ENCODE assay signal across 10 mouse cellular contexts in the genomic region with DNA sequence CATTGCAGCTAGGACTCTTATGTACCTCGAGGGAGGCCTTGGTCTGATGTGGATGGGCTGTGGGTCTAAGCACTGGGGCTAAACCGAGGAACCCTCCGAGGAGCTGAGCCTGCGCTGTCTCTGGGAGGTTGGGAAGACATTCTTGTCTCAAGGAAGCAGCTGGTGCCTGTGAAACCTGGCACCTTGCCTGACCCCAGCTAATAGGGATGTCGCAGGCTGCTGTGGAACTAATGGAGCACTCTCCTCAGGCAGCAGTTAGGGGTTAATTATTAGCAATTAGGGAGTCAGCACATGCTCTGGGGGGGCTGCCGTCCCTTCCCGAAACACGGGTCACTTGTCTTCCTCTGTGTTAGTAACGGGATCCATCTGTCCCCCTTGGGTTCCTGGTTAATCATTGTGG. TPM values are rescaled to one million over a fixed set of nuclear protein-coding genes. Genes with fewer than 3 reads are reported as not detected.
DNase-seq lines count a peak whose midpoint lies in the region; ATAC-seq lines count a peak whose summit lies in the region.
"Had no signal": no experiment of that assay in that cellular context is flagged by ENCODE, and none has a peak within 500 bp of the region (broad histone marks: within the 10 kb centered on the region; RNA-seq: fewer than 3 reads in every experiment).

No protein-coding gene starts in this region.

- H3K4me1 ChIP-seq in kidney, embryonic 15.5 days: peaks cover 30% of the 10 kb centered on the region
- H3K4me1 ChIP-seq: stomach, embryonic 15.5 days had no signal

- no peaks in the 10 kb centered on the region for H3K9me3 ChIP-seq in kidney, embryonic 15.5 days (replicated peaks)
- H3K9me3 ChIP-seq: limb, embryonic 12.5 days; stomach, embryonic 15.5 days had no signal

- H3K27me3 ChIP-seq in kidney, embryonic 15.5 days: peaks cover 12% of the 10 kb centered on the region
- H3K27me3 ChIP-seq: limb, embryonic 12.5 days had no signal

- no peak overlapping the region for H3K9ac ChIP-seq in kidney, embryonic 15.5 days
- H3K9ac ChIP-seq: limb, embryonic 12.5 days; stomach, embryonic 15.5 days had no signal

- no peaks in the 10 kb centered on the region for H3K36me3 ChIP-seq in kidney, embryonic 15.5 days
- H3K36me3 ChIP-seq: limb, embryonic 12.5 days; stomach, embryonic 15.5 days had no signal

- peak; percentile 75 for ATAC-seq in kidney, embryonic 15.5 days (replicated peaks; ENCODE audit: low FRiP score)

- H3K4me2 ChIP-seq in kidney, embryonic 15.5 days: no peak overlapping the region
- H3K4me2 ChIP-seq: limb, embryonic 12.5 days; stomach, embryonic 15.5 days had no signal

- intact Hi-C loops in heart, postnatal 25 days (cut with DNase I): no loop called here

- H3K27ac ChIP-seq in kidney, embryonic 15.5 days: no peak overlapping the region
- H3K27ac ChIP-seq: limb, embryonic 12.5 days; stomach, embryonic 15.5 days had no signal

- no peak overlapping the region for H3K4me3 ChIP-seq in kidney, embryonic 15.5 days (replicated peaks)
- H3K4me3 ChIP-seq: limb, embryonic 12.5 days; stomach, embryonic 15.5 days had no signal

- peak; percentile 46 for DNase-seq in heart, postnatal 4 days
- DNase-seq in heart, postnatal 25 days (ENCODE audit: low spot score): no peak
- peak; percentile 20 for DNase-seq in urinary bladder, postnatal 14 days (ENCODE audit: low spot score)
- no peak for DNase-seq in urinary bladder, adult 18-20 months (ENCODE audit: low spot score in 2 of 2)
- DNase-seq in spleen, postnatal 10 days (ENCODE audit: low spot score in 2 of 2): no peak
- DNase-seq in thymus, postnatal 10 days (ENCODE audit: low spot score in 2 of 2): no peak

- 6% methylated on average over 9 of the region's 9 CpGs for WGBS in kidney, embryonic 15.5 days

RNA-seq across cellular contexts. Expression of a gene that starts 30.5 kb away (rescaled TPM):
- 10 to 100 TPM; 21.4 to 25.4 TPM for total RNA-seq in heart, postnatal 4 days (2021)
- total RNA-seq in heart, postnatal 25 days (2021): 10 to 100 TPM; 14.6 to 15.6 TPM
- 22.3 and 22.5 TPM in 2 replicates for polyA plus RNA-seq in kidney, embryonic 15.5 days (2015; fragmentation: Nextera tagmentation; extraction: Ambion mirVana)

RNA-seq across cellular contexts. Expression of a gene that starts 41.5 kb away (rescaled TPM):
- not detected for total RNA-seq in heart, postnatal 4 days (2021)
- not detected for total RNA-seq in heart, postnatal 25 days (2021)
- not detected in 2 replicates for polyA plus RNA-seq in kidney, embryonic 15.5 days (2015; fragmentation: Nextera tagmentation; extraction: Ambion mirVana)
- polyA plus RNA-seq: heart, embryonic 16.5 days; limb, embryonic 12.5 days had no signal

Comparison
In these comparisons a context has a peak if more than half of its experiments do, and no peak if none do; other contexts are left out.
1. DNase-seq: peak in heart, postnatal 4 days (single experiment) and urinary bladder, postnatal 14 days (single experiment); none in heart, postnatal 25 days (single experiment), urinary bladder, adult 18-20 months (0 of 2), spleen, postnatal 10 days (0 of 2) and thymus, postnatal 10 days (0 of 2).